Mouse (Mus musculus) neutrophil, adult 5-6 weeks (primary cell): ENCODE measurements around the gene Speer4f2. TPM values are rescaled to one million over a fixed set of nuclear protein-coding genes. Genes with fewer than 3 reads are reported as not detected.

ENCODE experiments used
- total RNA-seq: library from RNA; stranded (forward); fragments of 200-1000 nt; gene quantifications from 2 replicates; pipeline ENCODE4 v1.2.3, GENCODE M21; 2017

The Speer4f2 gene
- total RNA-seq, 1 experiment from 2014 or later: not detected

Other genes with a start within 250 kb of the Speer4f2 start
- gene Speer4f1, start 102.9 kb downstream of the Speer4f2 start, total RNA-seq: not detected in 2 replicates
- not detected in 2 replicates for gene Sema3c, start 201.1 kb downstream of the Speer4f2 start, total RNA-seq